Mouse (Mus musculus) embryonic fibroblast, embryonic 13.5 days (primary cell): Measurements from ENCODE around the gene Mettl24.

Experiments used
- CTCF ChIP-seq: IDR thresholded peaks from 2 replicates; pipeline ENCODE4 v1.5.1; 2011; ENCODE audit warnings: mild to moderate bottlenecking, control low read depth, low read length, moderate library complexity, borderline replicate concordance; ENCODE audit not compliant: insufficient read depth
- POLR2A ChIP-seq: IDR thresholded peaks from 2 replicates; pipeline ENCODE4 v1.6.1; 2011; ENCODE audit warnings: low read depth, mild to moderate bottlenecking, control low read depth, low read length, moderate library complexity

DNA sequence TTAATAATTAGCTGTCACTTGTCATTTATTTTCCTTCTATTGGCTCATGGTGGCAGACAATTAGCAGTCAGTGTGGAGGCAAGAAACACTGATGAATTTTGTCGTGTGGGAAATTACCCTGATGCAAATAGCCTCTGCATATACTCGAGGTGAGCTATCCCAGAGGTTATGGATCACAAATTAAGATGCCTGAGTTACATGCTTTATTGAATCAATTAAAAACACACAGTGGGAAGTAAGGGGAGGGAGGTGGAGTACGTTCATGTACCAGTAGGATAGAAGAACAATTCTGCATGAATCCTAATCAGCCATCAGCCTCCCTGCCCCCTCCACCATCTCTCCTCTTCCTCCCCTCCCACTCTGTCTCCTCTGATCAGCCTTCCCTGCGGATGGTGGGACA is 89.2 kb downstream of the Mettl24 start:
- TF ChIP-seq POLR2A (no peak), CTCF (no peak)
